Mouse (Mus musculus) spleen, adult 2 months (tissue): ENCODE data around the gene Ddi2. TPM values are rescaled to one million over a fixed set of nuclear protein-coding genes. Genes with fewer than 3 reads are reported as not detected.

ENCODE experiments used
- DNase-seq, 2 experiments: peaks; one replicate each; pipeline versions ENCODE4 v3.0.0 to v3.0.0-alpha.2; 2012 to 2021; ENCODE audit warnings: low spot score in 2 of 2, low read depth in 1 of 2
- H3K27ac ChIP-seq: fragments of 200-500 bp; 2 replicates; pipeline ENCODE4 v1.5.1; 2012; ENCODE audit warnings: low read length, inconsistent platforms; ENCODE audit not compliant: insufficient read depth
- H3K27me3 ChIP-seq: fragments of 200-500 bp; 2 replicates; pipeline ENCODE4 v1.6.1; 2012; ENCODE audit warnings: mild to moderate bottlenecking, moderate library complexity, low read length, inconsistent platforms; ENCODE audit not compliant: control insufficient read depth, insufficient read depth
- H3K36me3 ChIP-seq: fragments of 200-500 bp; 2 replicates; pipeline ENCODE4 v1.6.1; 2012; ENCODE audit warnings: mild to moderate bottlenecking, low read length, inconsistent platforms; ENCODE audit not compliant: control insufficient read depth, insufficient read depth
- H3K4me1 ChIP-seq: fragments of 200-500 bp; 2 replicates; pipeline ENCODE4 v1.6.1; 2011; ENCODE audit warnings: inconsistent platforms; ENCODE audit not compliant: control insufficient read depth, insufficient read depth, insufficient read length
- H3K4me3 ChIP-seq: fragments of 200-500 bp; 2 replicates; pipeline ENCODE4 v1.5.1; 2011; ENCODE audit warnings: mild to moderate bottlenecking, inconsistent platforms; ENCODE audit not compliant: insufficient read depth, insufficient read length; ENCODE audit errors: extremely low read depth
- CTCF ChIP-seq: fragments of 200-500 bp; IDR thresholded peaks from 2 replicates; pipeline ENCODE4 v1.5.1; 2011; ENCODE audit warnings: mild to moderate bottlenecking, inconsistent platforms; ENCODE audit not compliant: insufficient read depth, insufficient read length, insufficient replicate concordance; ENCODE audit errors: extremely low read depth
- POLR2A ChIP-seq: fragments of 200-500 bp; IDR thresholded peaks from 2 replicates; pipeline ENCODE4 v1.6.1; 2011; ENCODE audit warnings: low read depth, low read length, inconsistent platforms
- WGBS: fragments of 180-500 bp; shearing (Covaris S2); methylation state at CpG from one replicate; pipeline ENCODE4 v1.1.7; 2018; 5-methylcytosine and 5-hydroxymethylcytosine counted together
- polyA plus RNA-seq: library from polyadenylated mRNA; depleted of rRNA; stranded (reverse); fragments of >200 nt; gene quantifications from 2 replicates; pipeline ENCODE4 v1.2.3, GENCODE M21; 2012

Gene Ddi2
- polyA plus RNA-seq, 1 experiment, result 8.7 TPM

DNA sequence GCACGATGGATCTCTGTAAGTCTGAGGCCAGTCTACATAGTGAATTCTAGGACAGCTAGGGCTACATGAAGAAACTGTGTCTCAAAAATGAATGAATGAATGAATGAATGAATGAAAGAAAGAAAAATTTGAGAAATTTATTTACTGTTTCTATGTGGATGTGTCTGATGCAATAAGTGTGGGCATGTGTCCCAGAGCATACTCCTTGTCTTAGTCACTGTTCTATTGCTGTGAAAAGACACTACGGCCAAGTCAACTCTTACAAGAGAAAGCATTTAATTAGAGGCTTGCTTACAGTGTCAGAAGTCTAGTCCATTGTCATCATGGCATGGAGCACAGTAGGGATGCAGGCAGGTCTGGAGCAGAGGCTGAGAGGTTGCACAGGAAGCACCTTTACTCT is 14.2 kb downstream of the Ddi2 start:
- peaks cover 52% of the 10 kb centered on the region for H3K36me3 ChIP-seq
- WGBS, result 95% methylated on average over 2 of the region's 2 CpGs
- no peak overlapping the region for H3K27ac ChIP-seq
- no peak overlapping the region for H3K4me3 ChIP-seq
- DNase-seq, result no peak
- H3K4me1 ChIP-seq, result peaks cover 6% of the 10 kb centered on the region; the same call in 1 of the 2 replicates
- TF ChIP-seq CTCF, result no peak
- no peak for TF ChIP-seq POLR2A
- no peaks in the 10 kb centered on the region for H3K27me3 ChIP-seq

DNA sequence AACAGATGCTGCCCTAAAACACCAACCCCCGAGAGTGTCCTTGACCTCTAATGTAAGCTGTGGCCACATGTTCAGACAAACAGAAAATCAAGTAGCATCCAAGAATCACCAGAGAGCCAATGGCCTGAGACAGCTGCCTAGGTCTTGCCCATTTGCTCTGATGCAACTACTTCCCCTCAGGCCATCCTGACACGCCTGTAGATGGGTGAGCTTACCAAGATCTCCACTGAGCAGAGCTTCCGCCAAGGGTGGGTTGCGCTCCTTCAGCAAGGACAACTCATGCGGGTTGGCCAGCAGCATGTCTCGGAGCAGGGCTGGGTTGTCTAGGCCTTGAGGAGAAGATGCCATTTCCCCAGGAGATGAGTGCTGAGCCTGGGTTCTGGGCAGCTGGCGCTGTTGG is 15.2 kb downstream of the Ddi2 start:
- Histone ChIP-seq H3K4me3 (no peak overlapping the region), H3K27ac (no peak overlapping the region), H3K4me1 (no peaks in the 10 kb centered on the region), H3K27me3 (no peaks in the 10 kb centered on the region), H3K36me3 (peaks cover 52% of the 10 kb centered on the region)
- 93% methylated on average over 7 of the region's 7 CpGs for WGBS
- no peak for DNase-seq
- TF ChIP-seq POLR2A (no peak), CTCF (no peak)

DNA sequence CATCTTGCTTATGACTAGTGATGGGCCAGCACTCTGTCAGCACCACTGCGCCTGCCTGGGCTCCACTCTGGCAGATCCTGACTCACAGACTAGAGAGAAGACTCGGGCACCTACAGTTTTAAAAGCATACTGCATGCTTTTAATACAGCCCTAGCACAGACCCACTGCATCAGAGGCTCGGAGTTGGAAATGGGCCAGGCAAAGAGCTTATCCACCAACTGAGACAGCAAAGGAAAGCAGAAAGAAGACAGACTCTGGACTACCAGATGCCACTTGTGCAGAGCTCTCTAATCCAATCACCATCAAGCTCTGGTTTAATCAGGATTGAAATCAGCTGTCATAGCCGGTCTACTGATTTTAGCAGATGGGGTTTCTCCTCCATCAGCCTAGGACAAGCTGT is 17.9 kb downstream of the Ddi2 start:
- Histone ChIP-seq H3K4me1 (no peaks in the 10 kb centered on the region), H3K27ac (no peak overlapping the region), H3K27me3 (no peaks in the 10 kb centered on the region), H3K36me3 (peaks cover 52% of the 10 kb centered on the region), H3K4me3 (no peak overlapping the region)
- no peak for DNase-seq
- 93% methylated on average over 4 of the region's 4 CpGs for WGBS
- TF ChIP-seq CTCF (no peak), POLR2A (no peak)

DNA sequence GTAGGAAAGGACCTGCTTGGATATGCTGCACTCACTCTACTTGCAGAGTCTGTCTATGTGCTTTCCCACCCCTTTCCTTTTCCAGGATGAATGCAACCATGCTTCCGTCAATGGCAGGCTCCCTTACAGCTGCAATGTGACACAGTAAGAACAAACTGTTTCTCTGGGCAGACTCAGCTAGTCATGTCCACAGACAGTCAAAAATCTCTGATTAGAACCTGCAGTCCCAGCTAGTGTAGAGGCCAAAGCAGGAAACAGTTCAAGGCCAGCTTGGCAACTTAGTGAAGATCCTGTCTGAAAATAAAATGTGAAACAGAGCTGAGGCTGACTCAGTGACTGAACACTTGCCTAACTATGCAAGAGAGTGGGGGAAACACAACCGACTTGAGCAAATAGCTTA is 18.6 kb downstream of the Ddi2 start:
- H3K4me3 ChIP-seq, result no peak overlapping the region
- DNase-seq, result no peak
- peaks cover 53% of the 10 kb centered on the region for H3K36me3 ChIP-seq
- H3K27ac ChIP-seq, result no peak overlapping the region
- 91% methylated on average over 2 of the region's 2 CpGs for WGBS
- no peaks in the 10 kb centered on the region for H3K27me3 ChIP-seq
- H3K4me1 ChIP-seq, result no peaks in the 10 kb centered on the region
- TF ChIP-seq POLR2A (no peak), CTCF (no peak)

DNA sequence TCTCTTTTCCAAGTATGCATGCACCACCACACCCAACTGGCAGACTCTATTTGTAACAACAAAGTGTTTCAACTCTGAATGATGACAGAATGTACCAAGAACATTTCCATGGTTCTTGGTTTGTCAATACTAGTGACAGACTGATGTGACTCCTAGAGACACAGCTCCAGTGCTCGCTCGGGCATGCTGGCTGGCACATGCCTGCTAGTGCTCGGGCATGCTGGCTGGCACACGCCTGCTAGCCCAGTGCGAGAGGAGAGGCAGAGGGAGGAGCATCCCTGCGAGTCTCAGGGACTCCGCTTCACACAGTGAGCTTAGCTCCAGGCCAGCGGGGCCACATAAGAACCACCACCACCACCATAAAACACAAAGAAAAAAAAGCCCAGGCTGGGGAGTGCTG is 28.5 kb downstream of the Ddi2 start:
- Histone ChIP-seq H3K27ac (no peak overlapping the region), H3K27me3 (no peaks in the 10 kb centered on the region), H3K36me3 (peaks cover 56% of the 10 kb centered on the region), H3K4me3 (no peak overlapping the region), H3K4me1 (no peaks in the 10 kb centered on the region)
- TF ChIP-seq CTCF (no peak), POLR2A (no peak)
- WGBS, result 95% methylated on average over 8 of the region's 8 CpGs
- DNase-seq, result no peak

DNA sequence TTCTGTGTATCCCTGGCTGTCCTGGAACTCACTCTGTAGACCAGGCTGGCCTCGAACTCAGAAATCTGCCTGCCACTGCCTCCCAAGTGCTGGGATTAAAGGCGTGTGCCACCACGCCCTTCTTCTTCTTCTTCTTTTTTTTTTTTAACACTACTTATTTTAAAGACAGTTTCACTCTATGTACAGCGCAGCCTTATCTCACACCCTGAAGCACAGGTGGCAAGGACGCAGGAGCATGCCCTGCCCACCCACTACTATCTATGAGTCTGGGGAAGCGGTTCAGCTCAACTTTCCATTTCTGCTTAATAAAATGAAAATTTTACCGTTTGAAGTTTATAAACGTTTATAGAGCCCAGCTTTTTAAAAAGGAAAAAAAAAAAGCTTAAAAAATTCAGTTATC is 34.7 kb downstream of the Ddi2 start:
- 84% methylated on average over 8 of the region's 8 CpGs for WGBS
- Histone ChIP-seq H3K4me3 (no peak overlapping the region), H3K36me3 (peaks cover 54% of the 10 kb centered on the region), H3K27ac (no peak overlapping the region), H3K27me3 (no peaks in the 10 kb centered on the region), H3K4me1 (no peaks in the 10 kb centered on the region)
- no peak for TF ChIP-seq POLR2A
- DNase-seq, result no peak

DNA sequence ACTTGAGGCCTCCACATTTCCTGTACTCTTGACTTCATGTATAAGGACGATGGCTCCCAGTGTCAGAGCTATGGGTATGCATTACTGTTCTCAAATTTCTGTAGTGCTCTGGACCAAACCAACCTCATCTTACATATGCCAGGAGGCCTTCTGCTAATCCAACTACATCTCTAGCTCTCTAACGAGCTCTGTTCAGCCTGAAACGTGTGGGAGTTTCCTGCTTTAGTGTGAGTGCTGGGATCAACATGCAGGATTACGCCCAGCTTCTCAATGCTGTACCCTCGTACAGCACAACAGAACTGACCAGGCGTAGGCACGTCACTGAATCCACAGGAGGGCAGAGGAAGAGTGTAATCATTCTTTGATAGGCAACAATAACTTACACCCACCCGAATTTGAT is 36.7 kb downstream of the Ddi2 start:
- Histone ChIP-seq H3K4me3 (no peak overlapping the region), H3K36me3 (peaks cover 42% of the 10 kb centered on the region), H3K27me3 (no peaks in the 10 kb centered on the region), H3K4me1 (no peaks in the 10 kb centered on the region), H3K27ac (no peak overlapping the region)
- WGBS, result 90% methylated on average over 8 of the region's 8 CpGs
- no peak for DNase-seq
- no peak for TF ChIP-seq CTCF

DNA sequence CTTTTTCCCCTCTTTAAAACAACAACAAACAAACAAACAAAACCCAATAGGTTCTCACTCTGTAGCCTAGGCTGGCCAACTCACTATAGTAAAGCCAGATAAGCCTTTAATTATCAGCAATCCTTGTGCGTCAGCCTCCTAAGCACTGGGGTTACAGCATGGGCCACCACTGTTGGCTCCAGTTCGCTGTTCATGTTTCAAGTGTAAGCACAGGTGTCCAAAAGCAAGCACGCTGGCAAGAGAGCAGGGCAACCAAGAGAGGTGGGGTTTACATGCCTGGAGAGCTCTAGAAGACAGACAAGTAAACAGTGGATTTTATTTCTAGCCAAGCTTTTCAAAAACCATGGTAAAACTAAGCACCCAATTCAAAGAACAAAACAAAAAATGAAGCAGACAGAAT is 37.1 kb downstream of the Ddi2 start:
- Histone ChIP-seq H3K4me1 (no peaks in the 10 kb centered on the region), H3K27ac (no peak overlapping the region), H3K27me3 (no peaks in the 10 kb centered on the region), H3K4me3 (no peak overlapping the region), H3K36me3 (peaks cover 39% of the 10 kb centered on the region)
- TF ChIP-seq CTCF (no peak), POLR2A (no peak)
- WGBS, result 96% methylated on average over 3 of the region's 3 CpGs
- no peak for DNase-seq
